Mouse (Mus musculus) bone marrow, adult 2 months (tissue): ENCODE results near the gene Brip1. TPM values are rescaled to one million over a fixed set of nuclear protein-coding genes. Genes with fewer than 3 reads are reported as not detected.

Experiments used
- H3K27ac ChIP-seq: fragments of 200-500 bp; 2 replicates; pipeline ENCODE4 v1.5.1; 2012; ENCODE audit warnings: low read depth, mild to moderate bottlenecking, control low read depth, inconsistent platforms, low read length; ENCODE audit not compliant: control insufficient read depth, poor library complexity, insufficient read depth
- H3K4me1 ChIP-seq: fragments of 200-500 bp; 2 replicates; pipeline ENCODE4 v1.6.1; 2011; ENCODE audit warnings: low read length; ENCODE audit not compliant: control insufficient read depth, insufficient read depth
- H3K4me3 ChIP-seq: fragments of 200-500 bp; replicated peaks from 2 replicates; pipeline ENCODE3; 2011; ENCODE audit warnings: mild to moderate bottlenecking, low read depth, low read length, control low read depth; ENCODE audit not compliant: control insufficient read depth
- CTCF ChIP-seq: fragments of 200-500 bp; IDR thresholded peaks from 2 replicates; pipeline ENCODE4 v1.5.1; 2011; ENCODE audit warnings: low read length, control low read depth; ENCODE audit not compliant: control insufficient read depth, insufficient read depth
- POLR2A ChIP-seq: fragments of 200-500 bp; IDR thresholded peaks from 2 replicates; pipeline ENCODE4 v1.6.1; 2011; ENCODE audit warnings: low read depth, mild to moderate bottlenecking, control low read depth, low read length, borderline replicate concordance; ENCODE audit not compliant: control insufficient read depth
- WGBS: fragments of 180-500 bp; shearing (Covaris S2); methylation state at CpG from one replicate; pipeline ENCODE4 v1.1.7; 2018; 5-methylcytosine and 5-hydroxymethylcytosine counted together
- polyA plus RNA-seq: library from polyadenylated mRNA; stranded (reverse); fragments of >200 nt; gene quantifications from 2 replicates; pipeline ENCODE4 v1.2.4, GENCODE M21; 2011; ENCODE audit warnings: low replicate concordance; ENCODE audit not compliant: missing spikeins, insufficient read depth, insufficient read length

Gene Brip1
- polyA plus RNA-seq, 1 experiment = 6.6 TPM

DNA sequence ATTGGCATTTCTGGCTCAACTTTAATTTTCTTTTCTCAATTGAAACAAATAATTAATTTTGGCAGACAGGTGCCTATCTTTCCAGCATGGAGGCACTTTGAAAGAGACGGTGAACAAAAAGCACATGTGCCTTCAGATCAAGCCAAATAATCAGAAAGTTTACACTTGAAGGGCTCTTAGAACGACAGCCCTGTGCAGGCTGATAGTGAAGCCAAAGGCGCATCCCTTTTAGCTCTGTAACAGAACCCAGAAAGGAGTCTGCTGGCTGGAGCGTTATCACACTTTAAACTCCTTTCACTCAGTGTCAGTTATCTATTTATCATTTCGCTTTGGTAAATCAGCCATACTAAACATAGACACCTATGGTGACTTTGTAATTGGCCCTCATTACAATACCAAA is 45.4 kb downstream of the Brip1 start:
- no peak for TF ChIP-seq POLR2A
- TF ChIP-seq CTCF = no peak
- 57% methylated on average over 5 of the region's 5 CpGs for WGBS
- H3K4me3 ChIP-seq = no peak overlapping the region

GRCm38 (mm10) chr11:86131324-86131723 is 69.7 kb downstream of the Brip1 start:
- TF ChIP-seq POLR2A (no peak), CTCF (no peak)
- 84% methylated on average over 3 of the region's 3 CpGs for WGBS
- no peak overlapping the region for H3K4me3 ChIP-seq
- H3K27ac ChIP-seq = no peak overlapping the region
- no peaks in the 10 kb centered on the region for H3K4me1 ChIP-seq

More for the DNA sequence above, 45.4 kb downstream of the Brip1 start:
- H3K4me1 ChIP-seq = no peaks in the 10 kb centered on the region
- no peak overlapping the region for H3K27ac ChIP-seq

GRCm38 (mm10) chr11:86117078-86117869 is 83.7 kb downstream of the Brip1 start:
- TF ChIP-seq POLR2A = no peak
- TF ChIP-seq CTCF = no peak
- H3K27ac ChIP-seq = no peak overlapping the region
- no peak overlapping the region for H3K4me3 ChIP-seq
- H3K4me1 ChIP-seq = no peaks in the 10 kb centered on the region; the same call in 1 of the 2 replicates
- WGBS = 29% methylated on average over 7 of the region's 7 CpGs

GRCm38 (mm10) chr11:86115955-86116354 is 85.0 kb downstream of the Brip1 start:
- TF ChIP-seq CTCF (no peak), POLR2A (no peak)
- Histone ChIP-seq H3K4me1 (no peaks in the 10 kb centered on the region; the same call in 1 of the 2 replicates), H3K4me3 (no peak overlapping the region), H3K27ac (no peak overlapping the region)
- WGBS = 83% methylated on average over 1 of the region's 1 CpGs

DNA sequence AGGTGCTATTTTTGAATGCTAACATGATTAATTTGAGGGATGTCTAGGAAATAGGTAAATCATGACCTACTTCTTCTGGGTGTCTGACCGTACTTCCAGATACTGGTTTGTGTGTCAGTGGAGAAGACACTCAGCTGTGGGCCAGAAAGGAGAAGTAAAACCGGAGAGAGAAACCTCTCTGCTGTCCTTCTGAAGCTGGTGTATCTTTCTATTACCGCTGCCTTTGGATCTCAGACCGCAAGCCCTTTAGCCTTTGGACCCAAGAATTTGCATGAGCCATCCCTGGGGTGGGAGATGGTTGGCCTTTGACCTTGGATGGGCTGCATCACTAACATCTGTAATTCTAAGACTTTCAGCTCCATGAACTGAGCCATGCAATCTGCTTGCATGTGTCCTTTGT is 93.7 kb downstream of the Brip1 start:
- no peak overlapping the region for H3K27ac ChIP-seq
- no peaks in the 10 kb centered on the region for H3K4me1 ChIP-seq
- no peak for TF ChIP-seq CTCF
- TF ChIP-seq POLR2A = no peak
- 60% methylated on average over 4 of the region's 4 CpGs for WGBS
- no peak overlapping the region for H3K4me3 ChIP-seq

DNA sequence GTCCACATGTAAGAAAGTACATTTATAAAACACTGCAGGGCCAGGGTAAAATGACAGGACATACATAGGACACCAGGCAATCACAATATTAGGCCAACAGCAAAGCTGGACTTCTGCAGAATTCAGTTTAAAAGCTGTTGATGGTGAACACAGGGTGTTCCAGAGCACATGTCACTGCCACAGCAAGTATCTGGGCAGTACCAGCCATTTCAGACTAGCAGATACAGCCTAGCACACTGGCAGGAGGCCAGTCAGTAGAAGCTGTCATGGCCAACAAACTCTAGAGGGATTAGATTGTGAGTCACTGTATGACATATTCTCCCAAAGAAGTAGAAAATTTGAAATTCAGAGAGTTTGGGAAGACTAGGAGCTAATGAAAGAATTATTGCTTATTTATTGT is 94.4 kb downstream of the Brip1 start:
- no peak overlapping the region for H3K4me3 ChIP-seq
- H3K4me1 ChIP-seq = no peaks in the 10 kb centered on the region
- H3K27ac ChIP-seq = no peak overlapping the region
- TF ChIP-seq CTCF = no peak
- TF ChIP-seq POLR2A = no peak

- no peak overlapping the region for H3K4me3 ChIP-seq
- H3K4me1 ChIP-seq = no peaks in the 10 kb centered on the region
- H3K27ac ChIP-seq = no peak overlapping the region
- WGBS = 85% methylated on average over 6 of the region's 6 CpGs
- no peak for TF ChIP-seq POLR2A
- TF ChIP-seq CTCF = no peak
Observed at GRCm38 (mm10) chr11:86101191-86101590, 99.8 kb downstream of the Brip1 start.

- no peaks in the 10 kb centered on the region for H3K4me1 ChIP-seq
- H3K4me3 ChIP-seq = no peak overlapping the region
- TF ChIP-seq CTCF (no peak), POLR2A (no peak)
- H3K27ac ChIP-seq = no peak overlapping the region
- 50% methylated on average over 2 of the region's 2 CpGs for WGBS
Observed at GRCm38 (mm10) chr11:86099341-86099740, 101.7 kb downstream of the Brip1 start.
